Mouse (Mus musculus) bone marrow macrophage, adult 2 months (primary cell): ENCODE data around the gene Kif3b. TPM values are rescaled to one million over a fixed set of nuclear protein-coding genes. Genes with fewer than 3 reads are reported as not detected.
"Not testable (repeated sequence)": the region's sequence is repeated elsewhere in the genome, so short reads cannot be mapped to it uniquely, and the experiment has no call there.

Experiments used
- H3K27ac ChIP-seq: 2 replicates; pipeline ENCODE4 v1.5.1; 2012; ENCODE audit warnings: low read depth, low read length; ENCODE audit not compliant: insufficient read depth
- H3K4me1 ChIP-seq: 2 replicates; pipeline ENCODE4 v1.6.1; 2012; ENCODE audit warnings: low read length; ENCODE audit not compliant: control insufficient read depth, insufficient read depth
- H3K4me3 ChIP-seq: 2 replicates; pipeline ENCODE4 v1.5.1; 2012; ENCODE audit warnings: mild to moderate bottlenecking, low read length, moderate library complexity; ENCODE audit not compliant: insufficient read depth
- CTCF ChIP-seq: IDR thresholded peaks from 2 replicates; pipeline ENCODE4 v1.5.1; 2012; ENCODE audit warnings: low read depth, mild to moderate bottlenecking, low read length, moderate library complexity
- POLR2A ChIP-seq: IDR thresholded peaks from 2 replicates; pipeline ENCODE4 v1.6.1; 2012; ENCODE audit warnings: mild to moderate bottlenecking, low read depth, low read length, borderline replicate concordance
- polyA plus RNA-seq: library from polyadenylated mRNA; stranded (reverse); fragments of >200 nt; gene quantifications from 2 replicates; pipeline ENCODE4 v1.2.4, GENCODE M21; 2012; ENCODE audit not compliant: missing spikeins, insufficient read depth, insufficient read length

The Kif3b gene
- 33.0 and 38.6 TPM in 2 replicates for polyA plus RNA-seq

DNA sequence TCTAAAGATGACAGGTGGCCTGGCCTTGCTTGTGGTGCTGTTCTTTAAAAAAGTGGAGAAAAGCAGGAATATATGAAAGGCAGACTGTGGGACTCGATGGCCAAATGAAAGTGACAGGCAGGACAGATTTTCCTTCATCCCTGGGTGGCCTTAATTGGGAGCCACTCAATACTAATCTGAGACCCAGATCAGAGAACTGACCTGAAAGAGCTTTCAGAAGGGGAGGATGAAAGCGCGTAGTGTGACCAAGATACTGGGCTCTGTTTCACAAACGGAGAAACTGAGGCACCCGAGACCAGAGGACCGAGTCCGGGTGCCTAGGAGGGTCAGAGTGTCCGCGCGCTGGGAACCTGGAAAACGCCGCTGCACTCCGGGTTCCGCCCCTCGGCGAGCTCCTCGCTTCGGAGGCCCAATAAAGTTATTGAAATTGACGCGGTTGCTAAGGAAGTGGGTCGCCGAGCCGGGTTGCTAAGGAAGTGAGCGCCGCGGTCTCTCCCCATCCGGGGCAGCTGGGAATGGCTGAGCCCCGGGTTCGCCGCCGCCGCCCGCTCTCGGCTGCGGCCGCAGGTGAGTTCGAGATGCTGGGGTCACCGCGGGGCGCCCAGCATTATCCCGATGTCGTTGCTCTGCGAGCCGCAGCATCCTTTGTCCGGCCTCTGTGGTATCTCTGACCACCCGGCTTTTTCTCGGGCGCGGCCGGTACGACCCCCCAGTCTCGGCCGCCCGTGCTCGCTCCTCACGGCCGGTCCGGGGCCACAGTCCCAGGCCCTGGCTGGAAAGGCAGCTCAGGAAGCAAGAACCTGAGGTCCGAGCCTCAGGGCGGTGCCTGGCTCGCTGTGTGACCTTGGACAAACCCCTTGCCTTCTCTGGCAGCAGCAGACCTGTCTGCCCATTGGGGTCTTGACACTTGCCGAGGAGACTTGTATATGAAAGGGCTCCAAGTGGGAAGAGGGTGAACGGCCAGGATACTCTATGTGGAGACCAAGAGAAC lies at the start of gene Kif3b:
Kif3b (plus strand) TSS at position 476 of the 991 bp plus-strand sequence.
- TF ChIP-seq CTCF (no peak), POLR2A (no peak)
- Histone ChIP-seq H3K4me3 (peak within 1 kb of the TSS; percentile 86), H3K4me1 (peaks cover 15% of the 10 kb centered on the region), H3K27ac (peak within 1 kb of the TSS; percentile 27)

DNA sequence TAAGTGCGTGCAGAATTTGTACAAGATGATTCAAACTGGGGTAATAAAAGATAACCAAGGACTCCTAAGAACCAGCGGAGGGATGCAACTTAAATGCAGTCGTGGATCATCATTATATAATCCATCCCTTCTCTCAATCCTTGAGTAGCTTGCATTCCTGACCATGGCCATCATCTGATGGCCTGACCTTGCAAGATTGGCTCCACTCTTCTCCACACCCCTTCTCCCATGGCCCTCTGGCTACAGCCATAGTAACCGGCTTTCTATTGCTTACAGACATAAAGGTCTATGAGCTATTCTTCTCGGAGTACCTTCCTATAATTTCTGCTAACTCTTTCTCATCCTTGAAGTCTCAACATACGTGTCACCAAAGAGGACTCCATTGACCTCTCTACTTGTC lies 49.1 kb upstream of the Kif3b start:
- H3K27ac ChIP-seq = no peak overlapping the region
- H3K4me1 ChIP-seq = peaks cover 28% of the 10 kb centered on the region
- no peak for TF ChIP-seq CTCF
- no peak for TF ChIP-seq POLR2A
- peak overlapping the region; percentile 97 for H3K4me3 ChIP-seq

DNA sequence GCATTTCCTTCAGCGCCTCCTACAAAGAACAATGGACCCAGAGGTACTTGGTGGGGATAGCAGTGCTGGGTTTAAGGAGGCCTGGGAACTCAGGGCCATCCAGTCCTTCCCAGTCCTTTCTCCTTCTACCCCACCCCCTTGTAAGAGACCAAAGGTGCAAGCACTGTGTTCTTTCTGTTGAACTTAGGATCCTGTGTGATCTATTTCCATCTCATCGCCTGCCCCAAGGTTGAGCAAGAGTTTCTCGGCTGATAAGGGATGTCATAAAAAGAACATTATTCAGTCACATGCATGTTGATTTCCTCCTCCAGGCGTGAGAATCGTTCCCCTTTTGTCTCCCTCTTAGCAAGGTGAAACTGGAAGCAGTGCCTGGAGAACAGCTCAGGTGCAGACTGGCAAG lies 41.5 kb upstream of the Kif3b start:
- TF ChIP-seq POLR2A (no peak), CTCF (no peak)

DNA sequence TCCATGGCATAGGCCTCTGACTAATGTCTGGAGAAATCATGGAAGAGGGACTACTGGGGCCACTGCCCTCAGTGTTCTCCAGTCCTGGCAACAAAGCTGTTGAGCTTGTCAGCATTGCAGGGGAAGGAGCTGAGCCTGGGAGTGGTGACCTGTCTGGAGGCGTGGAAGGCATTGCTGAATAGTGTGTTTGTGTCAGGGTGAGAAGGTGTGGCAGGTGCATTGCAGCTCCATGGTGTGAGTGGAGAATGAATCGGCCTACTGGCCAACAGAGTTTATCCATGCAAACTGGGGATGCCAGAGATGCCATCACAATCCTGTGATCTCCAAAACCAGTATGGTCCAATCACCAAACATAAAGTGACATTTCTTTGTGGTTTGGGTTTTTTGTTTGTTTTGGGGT lies 34.6 kb upstream of the Kif3b start:
- H3K4me3 ChIP-seq = no peak overlapping the region
- no peak for TF ChIP-seq CTCF
- no peak for TF ChIP-seq POLR2A
- no peak overlapping the region for H3K27ac ChIP-seq
- H3K4me1 ChIP-seq = peaks cover 21% of the 10 kb centered on the region

More for the DNA sequence above, 41.5 kb upstream of the Kif3b start:
- peaks cover 5% of the 10 kb centered on the region; the same call in 1 of the 2 replicates for H3K4me1 ChIP-seq
- H3K4me3 ChIP-seq = no peak overlapping the region
- no peak overlapping the region for H3K27ac ChIP-seq

DNA sequence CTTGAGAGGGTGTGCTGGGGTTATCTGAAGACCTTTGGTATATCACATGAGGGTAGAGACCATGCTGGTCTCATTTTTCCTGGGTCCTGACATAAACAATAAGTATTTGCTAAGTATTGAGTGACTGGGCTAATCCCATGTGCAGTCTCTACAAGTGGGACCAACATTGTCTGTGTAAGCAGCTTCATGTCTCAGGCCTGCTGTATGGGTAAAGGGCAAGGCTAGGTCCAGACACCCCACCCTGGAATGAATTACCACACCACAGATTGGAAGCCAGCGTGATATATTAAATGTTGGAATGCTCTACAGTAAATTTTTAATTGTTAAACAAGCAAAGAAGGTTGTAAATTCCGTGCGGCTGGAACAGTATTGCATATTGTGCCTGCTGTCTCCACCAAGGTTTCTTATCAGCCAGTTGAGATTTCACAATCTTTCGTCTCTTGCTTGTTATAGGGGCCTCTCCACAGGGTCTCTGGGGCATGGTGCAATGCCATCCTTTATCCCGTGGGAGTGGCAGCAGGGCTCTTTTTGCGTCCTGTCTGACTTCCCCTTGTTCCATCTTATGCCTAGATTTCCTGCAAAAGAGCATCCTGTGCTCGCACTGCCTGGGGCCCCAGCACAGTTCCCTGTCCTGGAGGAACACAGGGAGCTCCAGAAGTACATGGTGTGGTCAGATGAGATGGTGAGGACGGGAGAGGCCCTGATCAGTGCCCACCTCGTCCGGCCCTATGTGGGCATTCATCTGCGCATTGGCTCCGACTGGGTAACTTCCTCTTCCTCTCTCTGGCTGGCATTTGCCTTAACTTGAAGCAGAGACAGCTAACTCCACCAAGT lies 32.0 kb upstream of the Kif3b start:
- H3K4me1 ChIP-seq = peaks cover 30% of the 10 kb centered on the region
- peak overlapping the region; percentile 63 for H3K27ac ChIP-seq
- peak overlapping the region; percentile 13 for H3K4me3 ChIP-seq
- no peak for TF ChIP-seq CTCF
- no peak for TF ChIP-seq POLR2A

DNA sequence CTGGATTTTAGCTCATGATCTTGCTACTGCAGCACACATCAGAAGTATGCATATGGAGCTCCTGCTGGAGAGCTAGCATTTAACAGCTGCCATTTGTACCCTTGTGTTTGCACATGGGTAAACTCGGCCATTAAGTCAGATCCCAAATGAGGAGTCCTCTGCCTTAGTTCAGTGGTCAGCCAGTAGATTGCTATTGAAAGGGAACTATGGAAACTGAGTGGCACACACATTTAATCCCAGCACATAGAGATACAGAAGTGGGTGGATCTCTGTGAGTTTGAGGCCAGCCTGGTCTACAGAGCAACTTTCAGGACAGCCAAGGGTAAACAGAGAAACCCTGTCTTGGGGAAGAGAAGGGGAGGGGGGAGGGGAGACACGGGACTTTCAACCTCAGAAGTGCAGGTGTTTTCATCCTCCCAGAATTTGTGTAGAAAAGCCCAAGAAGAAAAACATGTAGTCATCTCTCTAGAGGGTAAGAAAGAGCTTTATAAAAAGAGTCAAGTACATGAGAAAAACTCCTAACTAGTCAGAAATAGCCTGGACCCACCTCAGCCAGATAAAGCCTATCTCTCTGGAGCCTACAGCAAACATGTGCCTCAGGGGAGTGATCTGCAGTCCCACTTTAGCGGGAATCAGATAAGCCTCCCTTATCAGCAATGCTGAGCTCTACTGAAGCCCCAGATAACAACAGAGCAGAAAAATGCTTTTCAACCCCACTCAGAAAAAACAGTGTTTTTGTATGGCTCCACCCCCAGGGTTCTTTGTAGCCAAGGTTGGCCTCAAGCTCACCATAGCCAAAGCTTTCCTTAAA lies 31.1 kb upstream of the Kif3b start:
- no peak for TF ChIP-seq POLR2A
- no peak for TF ChIP-seq CTCF
- H3K4me3 ChIP-seq = no peak overlapping the region
- peak overlapping the region; percentile 63 for H3K27ac ChIP-seq
- peaks cover 35% of the 10 kb centered on the region for H3K4me1 ChIP-seq

DNA sequence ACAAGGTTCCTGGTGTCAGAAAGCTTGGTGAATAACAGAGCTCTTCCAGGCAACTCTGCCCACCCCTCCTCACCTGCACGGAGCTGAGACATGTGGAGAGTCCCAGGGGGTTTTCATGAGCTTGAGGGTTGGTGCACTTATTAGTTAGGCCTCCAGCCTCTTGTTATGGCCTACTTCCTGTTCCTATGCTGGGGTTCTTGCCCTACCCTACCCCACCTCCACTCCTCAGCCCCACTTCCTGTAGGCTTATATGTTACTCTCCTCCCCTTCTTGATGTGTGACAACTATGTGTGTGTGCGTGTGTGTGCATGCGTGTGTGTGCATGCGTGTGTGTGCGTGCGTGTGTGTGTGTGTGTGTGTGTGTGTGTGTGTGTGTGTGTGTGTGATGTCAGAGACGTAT lies 28.2 kb upstream of the Kif3b start:
- Histone ChIP-seq H3K27ac (no peak overlapping the region), H3K4me1 (peaks cover 36% of the 10 kb centered on the region), H3K4me3 (no peak overlapping the region)
- TF ChIP-seq CTCF (no peak), POLR2A (no peak)

DNA sequence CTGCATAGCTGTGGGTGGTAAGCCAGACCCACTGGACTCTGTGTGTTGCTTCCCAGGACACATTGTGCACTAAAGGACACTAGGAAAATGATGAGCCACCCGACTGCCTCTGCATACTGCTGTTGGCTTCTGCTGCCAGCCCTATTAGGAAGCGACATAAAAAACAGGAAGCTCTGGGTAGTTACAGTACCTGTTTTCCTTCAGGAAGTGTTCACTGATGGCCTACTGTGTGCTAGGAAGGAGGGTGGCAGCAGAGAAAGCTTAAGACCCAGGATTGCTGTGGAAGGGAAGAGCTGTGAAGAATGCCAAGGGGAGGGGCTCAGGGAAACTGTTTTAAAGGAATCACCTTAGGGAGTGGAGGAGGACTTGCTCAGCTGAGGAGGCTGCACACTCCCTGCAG lies 23.9 kb upstream of the Kif3b start:
- TF ChIP-seq POLR2A (no peak), CTCF (no peak)
- Histone ChIP-seq H3K4me1 (peaks cover 14% of the 10 kb centered on the region), H3K4me3 (no peak overlapping the region), H3K27ac (no peak overlapping the region)

DNA sequence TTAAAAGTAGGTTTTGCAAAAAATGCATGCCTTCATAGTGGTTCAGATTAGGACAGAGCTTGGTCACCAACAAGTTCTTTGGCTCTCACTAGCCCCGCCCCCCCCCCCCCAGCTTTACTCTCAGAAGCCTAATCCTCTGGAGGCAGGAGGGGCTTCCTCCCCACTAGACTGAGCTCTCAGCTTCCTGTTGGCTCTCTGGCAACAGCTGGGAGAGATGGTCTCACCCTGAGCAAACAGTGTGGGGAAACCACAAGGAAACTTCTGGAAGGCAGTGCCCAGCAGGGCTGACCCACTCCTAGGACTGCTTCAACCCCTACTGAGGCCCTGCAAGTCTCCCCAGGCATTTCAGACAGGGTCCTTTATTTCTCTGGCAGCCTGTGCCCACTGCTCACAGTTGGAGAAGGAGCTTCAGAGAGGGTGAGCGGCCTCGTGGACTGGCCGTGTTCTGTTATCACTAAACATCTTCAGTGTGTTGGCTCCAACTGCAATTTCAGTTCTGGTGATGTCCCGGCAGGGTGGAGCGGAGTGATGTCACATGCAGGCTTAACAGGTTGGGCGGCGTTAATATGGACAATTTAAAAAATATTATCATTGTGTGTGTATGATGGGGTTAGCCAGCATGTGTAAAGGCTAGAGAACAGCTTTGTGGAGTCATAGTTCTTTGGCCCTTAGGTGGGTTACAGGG lies 20.8 kb upstream of the Kif3b start:
- not testable (repeated sequence) for H3K4me3 ChIP-seq, H3K4me1 ChIP-seq, H3K27ac ChIP-seq

DNA sequence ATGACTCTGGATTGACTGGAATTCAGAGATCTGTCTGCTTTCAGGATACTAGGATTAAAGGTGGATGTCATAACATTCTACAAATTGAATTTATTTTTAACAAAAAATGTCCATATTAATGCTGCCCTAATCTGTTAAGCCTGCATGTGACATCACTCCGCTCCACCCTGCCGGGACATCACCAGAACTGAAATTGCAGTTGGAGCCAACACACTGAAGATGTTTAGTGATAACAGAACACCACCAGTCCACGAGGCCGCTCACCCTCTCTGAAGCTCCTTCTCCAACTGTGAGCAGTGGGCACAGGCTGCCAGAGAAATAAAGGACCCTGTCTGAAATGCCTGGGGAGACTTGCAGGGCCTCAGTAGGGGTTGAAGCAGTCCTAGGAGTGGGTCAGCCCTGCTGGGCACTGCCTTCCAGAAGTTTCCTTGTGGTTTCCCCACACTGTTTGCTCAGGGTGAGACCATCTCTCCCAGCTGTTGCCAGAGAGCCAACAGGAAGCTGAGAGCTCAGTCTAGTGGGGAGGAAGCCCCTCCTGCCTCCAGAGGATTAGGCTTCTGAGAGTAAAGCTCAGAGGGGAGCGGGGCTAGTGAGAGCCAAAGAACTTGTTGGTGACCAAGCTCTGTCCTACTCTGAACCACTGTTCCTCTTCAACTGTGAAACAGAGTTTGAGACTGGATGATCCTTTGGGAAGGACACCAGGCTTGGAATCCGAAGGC lies 16.9 kb upstream of the Kif3b start:
- H3K4me3 ChIP-seq, H3K4me1 ChIP-seq, H3K27ac ChIP-seq: not testable (repeated sequence)
